Mouse (Mus musculus): ENCODE results near the gene Zscan21. TPM values are rescaled to one million over a fixed set of nuclear protein-coding genes. Genes with fewer than 3 reads are reported as not detected.
"Not testable (repeated sequence)": the region's sequence is repeated elsewhere in the genome, so short reads cannot be mapped to it uniquely, and the experiment has no call there.

Gene Zscan21
- polyA plus RNA-seq, 1 experiment from 2014 or later = 46.2 TPM

- H3K27ac ChIP-seq = 0 out of 2 replicates have a peak overlapping the region, but pooled peaks have one; percentile 27
- no peaks in the 10 kb centered on the region for H3K4me1 ChIP-seq
- no peak overlapping the region for H3K9ac ChIP-seq
- no peaks in the 10 kb centered on the region for H3K9me3 ChIP-seq
- no peak for ATAC-seq (ENCODE audit: insufficient read depth, low FRiP score, low read depth)
- H3K27me3 ChIP-seq (replicated peaks) = no peaks in the 10 kb centered on the region
- peak overlapping the region; percentile 2 for H3K4me2 ChIP-seq
- WGBS = 73% methylated on average over 3 of the region's 3 CpGs
- no peak overlapping the region for H3K4me3 ChIP-seq (replicated peaks)
- H3K36me3 ChIP-seq = peaks cover 6% of the 10 kb centered on the region; the same call in 1 of the 2 replicates
Observed at GRCm38 (mm10) chr5:138088366-138088765, 28.3 kb upstream of the Zscan21 start.

- H3K4me2 ChIP-seq = peak overlapping the region; percentile 21
- peaks cover 10% of the 10 kb centered on the region for H3K36me3 ChIP-seq
- no peaks in the 10 kb centered on the region for H3K9me3 ChIP-seq
- no peak overlapping the region for H3K9ac ChIP-seq
- no peak overlapping the region for H3K4me3 ChIP-seq (replicated peaks)
- WGBS = 67% methylated on average over 6 of the region's 6 CpGs
- H3K27me3 ChIP-seq (replicated peaks) = no peaks in the 10 kb centered on the region
- peak overlapping the region; percentile 51; the same call in 1 of the 2 replicates for H3K27ac ChIP-seq
- H3K4me1 ChIP-seq = no peaks in the 10 kb centered on the region
- ATAC-seq (ENCODE audit: insufficient read depth, low FRiP score, low read depth) = peak; percentile 56
Observed at GRCm38 (mm10) chr5:138089108-138089551, 27.6 kb upstream of the Zscan21 start.

- Histone ChIP-seq H3K36me3 (peaks cover 20% of the 10 kb centered on the region), H3K4me1 (no peaks in the 10 kb centered on the region), H3K9ac (no peak overlapping the region), H3K9me3 (no peaks in the 10 kb centered on the region), H3K4me2 (no peak overlapping the region), H3K27me3 (replicated peaks) (no peaks in the 10 kb centered on the region), H3K27ac (no peak overlapping the region), H3K4me3 (replicated peaks) (no peak overlapping the region)
- ATAC-seq (ENCODE audit: insufficient read depth, low FRiP score, low read depth) = no peak
- WGBS = 71% methylated on average over 3 of the region's 3 CpGs
Observed at GRCm38 (mm10) chr5:138090271-138090670, 26.4 kb upstream of the Zscan21 start.

- no peaks in the 10 kb centered on the region for H3K4me1 ChIP-seq
- H3K36me3 ChIP-seq = peaks cover 20% of the 10 kb centered on the region
- WGBS = 93% methylated on average over 5 of the region's 5 CpGs
- ATAC-seq (ENCODE audit: insufficient read depth, low FRiP score, low read depth) = no peak
- H3K9me3 ChIP-seq = no peaks in the 10 kb centered on the region
- no peak overlapping the region for H3K27ac ChIP-seq
- no peaks in the 10 kb centered on the region for H3K27me3 ChIP-seq (replicated peaks)
- H3K4me3 ChIP-seq (replicated peaks) = no peak overlapping the region
- no peak overlapping the region for H3K4me2 ChIP-seq
- H3K9ac ChIP-seq = no peak overlapping the region
Observed at GRCm38 (mm10) chr5:138090737-138091136, 26.0 kb upstream of the Zscan21 start.

GRCm38 (mm10) chr5:138092771-138093170 lies 23.9 kb upstream of the Zscan21 start:
- Histone ChIP-seq H3K9ac (no peak overlapping the region), H3K4me3 (replicated peaks) (no peak overlapping the region), H3K27me3 (replicated peaks) (no peaks in the 10 kb centered on the region), H3K27ac (no peak overlapping the region), H3K36me3 (peaks cover 35% of the 10 kb centered on the region), H3K9me3 (no peaks in the 10 kb centered on the region), H3K4me1 (no peaks in the 10 kb centered on the region), H3K4me2 (no peak overlapping the region)
- no peak for ATAC-seq (ENCODE audit: insufficient read depth, low FRiP score, low read depth)
- WGBS = 88% methylated on average over 4 of the region's 4 CpGs

- peaks cover 52% of the 10 kb centered on the region for H3K36me3 ChIP-seq
- 87% methylated on average over 6 of the region's 6 CpGs for WGBS
- no peak overlapping the region for H3K27ac ChIP-seq
- H3K27me3 ChIP-seq (replicated peaks) = no peaks in the 10 kb centered on the region
- H3K4me3 ChIP-seq (replicated peaks) = no peak overlapping the region
- H3K9me3 ChIP-seq = no peaks in the 10 kb centered on the region
- H3K9ac ChIP-seq = no peak overlapping the region
- H3K4me1 ChIP-seq = no peaks in the 10 kb centered on the region
- H3K4me2 ChIP-seq = no peak overlapping the region
- no peak for ATAC-seq (ENCODE audit: insufficient read depth, low FRiP score, low read depth)
Observed at GRCm38 (mm10) chr5:138094474-138094873, 22.2 kb upstream of the Zscan21 start.

GRCm38 (mm10) chr5:138104976-138105375 lies 11.7 kb upstream of the Zscan21 start:
- H3K4me3 ChIP-seq (replicated peaks) = no peak overlapping the region
- H3K9me3 ChIP-seq = no peaks in the 10 kb centered on the region
- no peaks in the 10 kb centered on the region for H3K27me3 ChIP-seq (replicated peaks)
- no peak overlapping the region for H3K9ac ChIP-seq
- ATAC-seq (ENCODE audit: insufficient read depth, low FRiP score, low read depth) = no peak
- WGBS = 73% methylated on average over 2 of the region's 2 CpGs
- H3K36me3 ChIP-seq = peaks cover 32% of the 10 kb centered on the region
- H3K27ac ChIP-seq = no peak overlapping the region
- no peaks in the 10 kb centered on the region for H3K4me1 ChIP-seq
- H3K4me2 ChIP-seq = no peak overlapping the region

GRCm38 (mm10) chr5:138107130-138107529 lies 9.6 kb upstream of the Zscan21 start:
- Histone ChIP-seq H3K9ac (no peak overlapping the region), H3K4me3 (replicated peaks) (no peak overlapping the region), H3K27ac (no peak overlapping the region), H3K4me1 (no peaks in the 10 kb centered on the region), H3K4me2 (no peak overlapping the region), H3K27me3 (replicated peaks) (no peaks in the 10 kb centered on the region), H3K36me3 (peaks cover 12% of the 10 kb centered on the region), H3K9me3 (no peaks in the 10 kb centered on the region)
- no peak for ATAC-seq (ENCODE audit: insufficient read depth, low FRiP score, low read depth)
- WGBS = 66% methylated on average over 3 of the region's 3 CpGs

GRCm38 (mm10) chr5:138109847-138110396 lies 6.8 kb upstream of the Zscan21 start:
- not testable (repeated sequence) for H3K36me3 ChIP-seq; H3K4me3 ChIP-seq (replicated peaks); H3K4me2 ChIP-seq; H3K9me3 ChIP-seq; H3K27ac ChIP-seq; H3K4me1 ChIP-seq; H3K27me3 ChIP-seq (replicated peaks); ATAC-seq (ENCODE audit: insufficient read depth, low FRiP score, low read depth); H3K9ac ChIP-seq
- 56% methylated on average over 4 of the region's 4 CpGs for WGBS

- peak overlapping the region; percentile 66 for H3K4me2 ChIP-seq
- no peak for ATAC-seq (ENCODE audit: insufficient read depth, low FRiP score, low read depth)
- peaks cover 3% of the 10 kb centered on the region; the same call in 1 of the 2 replicates for H3K36me3 ChIP-seq
- H3K4me1 ChIP-seq = peaks cover 9% of the 10 kb centered on the region; the same call in 1 of the 2 replicates
- H3K27ac ChIP-seq = peak overlapping the region; percentile 96
- peak overlapping the region; percentile 54 for H3K9ac ChIP-seq
- no peaks in the 10 kb centered on the region for H3K27me3 ChIP-seq (replicated peaks)
- peak overlapping the region; percentile 69 for H3K4me3 ChIP-seq (replicated peaks)
- WGBS = 3% methylated on average over 16 of the region's 16 CpGs
- H3K9me3 ChIP-seq = no peaks in the 10 kb centered on the region
Observed at GRCm38 (mm10) chr5:138117199-138118015, 704 bp downstream of the Zscan21 start.

- Histone ChIP-seq H3K27ac (no peak overlapping the region), H3K9ac (no peak overlapping the region), H3K4me3 (replicated peaks) (peak overlapping the region; percentile 69), H3K4me1 (peaks cover 9% of the 10 kb centered on the region; the same call in 1 of the 2 replicates), H3K9me3 (no peaks in the 10 kb centered on the region), H3K4me2 (peak overlapping the region; percentile 66), H3K36me3 (peaks cover 5% of the 10 kb centered on the region; the same call in 1 of the 2 replicates), H3K27me3 (replicated peaks) (no peaks in the 10 kb centered on the region)
- no peak for ATAC-seq (ENCODE audit: insufficient read depth, low FRiP score, low read depth)
- 66% methylated on average over 3 of the region's 3 CpGs for WGBS
Observed at GRCm38 (mm10) chr5:138118041-138118440, 1.3 kb downstream of the Zscan21 start.

GRCm38 (mm10) chr5:138132425-138133064 lies 15.8 kb downstream of the Zscan21 start:
- Histone ChIP-seq H3K27me3 (replicated peaks) (no peaks in the 10 kb centered on the region), H3K9me3 (no peaks in the 10 kb centered on the region), H3K4me1 (no peaks in the 10 kb centered on the region), H3K36me3 (peaks cover 53% of the 10 kb centered on the region), H3K27ac (no peak overlapping the region), H3K9ac (no peak overlapping the region), H3K4me3 (replicated peaks) (no peak overlapping the region), H3K4me2 (no peak overlapping the region)
- WGBS = 87% methylated on average over 5 of the region's 5 CpGs
- no peak for ATAC-seq (ENCODE audit: insufficient read depth, low FRiP score, low read depth)
